Mouse (Mus musculus): ENCODE data around the gene 3110070M22Rik.
"Not testable (repeated sequence)": the region's sequence is repeated elsewhere in the genome, so short reads cannot be mapped to it uniquely, and the experiment has no call there.

3110070M22Rik gene

GRCm38 (mm10) chr13:119487880-119488580 lies at the start of gene 3110070M22Rik, which contains the start of gene Tmem267:
TSS of gene 3110070M22Rik (minus strand) at chr13:119488383.
TSS of gene Tmem267 (plus strand) at chr13:119488039.
- DNase-seq (ENCODE audit: low spot score), result peak; percentile 80

- DNase-seq (ENCODE audit: low spot score), result not testable (repeated sequence)
These were observed 6.8 kb upstream of the 3110070M22Rik start for GRCm38 (mm10) chr13:119494938-119495337.

- DNase-seq (ENCODE audit: low spot score), result not testable (repeated sequence)
These were observed 3.9 kb upstream of the 3110070M22Rik start for GRCm38 (mm10) chr13:119492083-119492482.

GRCm38 (mm10) chr13:119487354-119487753 lies 829 bp downstream of the 3110070M22Rik start:
- DNase-seq (ENCODE audit: low spot score), result no peak

GRCm38 (mm10) chr13:119477789-119478188 lies 10.4 kb downstream of the 3110070M22Rik start:
- DNase-seq (ENCODE audit: low spot score), result no peak

- no peak for DNase-seq (ENCODE audit: low spot score)
These were observed 11.6 kb downstream of the 3110070M22Rik start for GRCm38 (mm10) chr13:119476631-119477030.

- peak; percentile 87 for DNase-seq (ENCODE audit: low spot score)
These were observed 25.3 kb downstream of the 3110070M22Rik start, which contains the start of gene 4833420G17Rik for GRCm38 (mm10) chr13:119462596-119463560. TSS of gene 4833420G17Rik (plus strand) at chr13:119462768.

- peak; percentile 15 for DNase-seq (ENCODE audit: low spot score)
These were observed 26.1 kb downstream of the 3110070M22Rik start for GRCm38 (mm10) chr13:119461900-119462595.

GRCm38 (mm10) chr13:119456342-119456741 lies 31.8 kb downstream of the 3110070M22Rik start:
- DNase-seq (ENCODE audit: low spot score), result no peak

- no peak for DNase-seq (ENCODE audit: low spot score)
These were observed 33.1 kb downstream of the 3110070M22Rik start for GRCm38 (mm10) chr13:119455082-119455481.

GRCm38 (mm10) chr13:119453563-119453962 lies 34.6 kb downstream of the 3110070M22Rik start:
- no peak for DNase-seq (ENCODE audit: low spot score)

GRCm38 (mm10) chr13:119442244-119442643 lies 45.9 kb downstream of the 3110070M22Rik start:
- DNase-seq (ENCODE audit: low spot score), result no peak

Data from yolk sac, embryonic 10.5 days (tissue).